Comparison of ENCODE assay signal across 25 mouse cellular contexts in genomic region chr2:132853051-132853450, GRCm38 (mm10). TPM values are rescaled to one million over a fixed set of nuclear protein-coding genes. Genes with fewer than 3 reads are reported as not detected.
A peak's percentile ranks its signal among the peaks of the same experiment; 100 is the strongest.
DNase-seq lines count a peak whose midpoint lies in the region; ATAC-seq and TF ChIP-seq lines count a peak whose summit lies in the region.
"Had no signal": no experiment of that assay in that cellular context is flagged by ENCODE, and none has a peak within 500 bp of the region (broad histone marks: within the 10 kb centered on the region; RNA-seq: fewer than 3 reads in every experiment).

No protein-coding gene starts in this region.

- H3K9me3 ChIP-seq in lung, postnatal 0 days (ENCODE audit: low read length), result no peaks in the 10 kb centered on the region
- H3K9me3 ChIP-seq: G1E had no signal

- H3K36me3 ChIP-seq in lung, postnatal 0 days (ENCODE audit: insufficient read depth, low read length), result 0 out of 2 replicates have a peak, but pooled peaks cover 3% of the 10 kb centered on the region

- DNase-seq in frontal cortex, postnatal 25 days (ENCODE audit: low spot score in 2 of 2), result no peak
- DNase-seq in heart, adult 11 months, result peak; percentile 37
- DNase-seq in heart, adult 8-10 months (ENCODE audit: low spot score), result no peak
- DNase-seq in brain, adult 2 months (ENCODE audit: low read depth, low spot score), result peak; percentile 47
- DNase-seq in fat pad, adult 2 months (ENCODE audit: extremely low read depth, low read depth, low spot score), result peak; percentile 52
- no peak for DNase-seq in B cell, adult 2 months
- DNase-seq in lung, postnatal 0 days (ENCODE audit: low spot score), result no peak
- DNase-seq: adrenal gland, adult 2 months; adrenal gland, adult 8-10 months; adrenal gland, postnatal 10 days; adrenal gland, postnatal 14 days; adrenal gland, postnatal 25 days; adrenal gland, postnatal 36 days; cerebellum, adult 11 months; cerebellum, adult 11-12 months; cerebellum, adult 18-20 months; cerebellum, adult 2 months had no signal

- H3K27ac ChIP-seq in lung, postnatal 0 days (ENCODE audit: low read length), result no peak overlapping the region

- ATAC-seq in frontal cortex, adult (ENCODE audit: low TSS enrichment), result 0 out of 2 replicates have a peak, but pooled peaks have one; percentile 47
- ATAC-seq in lung, postnatal 0 days, result no peak
- ATAC-seq: activated CD4-positive, CD25-positive, alpha-beta regulatory T cell, adult 4 months; CD4-positive, CD25-positive, alpha-beta regulatory T cell, adult 4 months; Patski had no signal

- no peak overlapping the region for H3K4me3 ChIP-seq in lung, postnatal 0 days (ENCODE audit: low read depth, low read length)

- TF ChIP-seq EP300 in lung, postnatal 0 days (IDR thresholded peaks at IDR 0.05), result no peak

- TF ChIP-seq CTCF in lung, postnatal 0 days (IDR thresholded peaks at IDR 0.05), result no peak

- no peak overlapping the region for H3K9ac ChIP-seq in lung, postnatal 0 days (replicated peaks; ENCODE audit: low read depth)

- H3K27me3 ChIP-seq in lung, postnatal 0 days (replicated peaks; ENCODE audit: insufficient read depth, low read length), result no peaks in the 10 kb centered on the region
- H3K27me3 ChIP-seq: CH12.LX, Patski had no signal

- no peak overlapping the region for H3K4me2 ChIP-seq in lung, postnatal 0 days (replicated peaks; ENCODE audit: low read depth, low read length)

- WGBS in lung, postnatal 0 days, result 89% methylated on average over 1 of the region's 1 CpGs

- H3K4me1 ChIP-seq in lung, postnatal 0 days (ENCODE audit: insufficient read depth, low read depth, low read length), result no peaks in the 10 kb centered on the region; the same call in 1 of the 2 replicates

RNA-seq across cellular contexts. Expression of gene Crls1, which starts 6.6 kb away (rescaled TPM):
- total RNA-seq in heart, adult 8-10 months (2022), result 10 to 100 TPM; 18.9 to 23.1 (median 20.9) TPM
- 19.0 and 19.3 TPM in 2 replicates for polyA plus RNA-seq in lung, postnatal 0 days (2015; fragmentation: Nextera tagmentation; extraction: Ambion mirVana)

RNA-seq across cellular contexts. Expression of gene Lrrn4, which starts 27.6 kb away (rescaled TPM):
- 1 to 10 TPM; 3.5 to 9.4 (median 5.5) TPM for total RNA-seq in heart, adult 8-10 months (2022)
- polyA plus RNA-seq in lung, postnatal 0 days (2015; fragmentation: Nextera tagmentation; extraction: Ambion mirVana), result 8.0 and 9.2 TPM in 2 replicates
- total RNA-seq: CH12.LX, MEL had no signal
- polyA plus RNA-seq: C2C12, G1E, Patski had no signal

RNA-seq across cellular contexts. Expression of gene Mcm8, which starts 37.1 kb away (rescaled TPM):
- 1 to 10 TPM; 2.5 to 3.1 (median 2.6) TPM for total RNA-seq in heart, adult 8-10 months (2022)
- 2.4 and 2.5 TPM in 2 replicates for polyA plus RNA-seq in lung, postnatal 0 days (2015; fragmentation: Nextera tagmentation; extraction: Ambion mirVana)

RNA-seq across cellular contexts. Expression of gene Trmt6, which starts 37.2 kb away (rescaled TPM):
- total RNA-seq in heart, adult 8-10 months (2022), result 1 to 10 TPM; 5.2 to 6.9 (median 6.4) TPM
- polyA plus RNA-seq in lung, postnatal 0 days (2015; fragmentation: Nextera tagmentation; extraction: Ambion mirVana), result 17.7 and 20.6 TPM in 2 replicates

Comparison
In these comparisons a context has a peak if more than half of its experiments do, and no peak if none do; other contexts are left out.
1. DNase-seq: peak in heart, adult 11 months (single experiment), brain, adult 2 months (single experiment) and fat pad, adult 2 months (single experiment); none in frontal cortex, postnatal 25 days (0 of 2), heart, adult 8-10 months (single experiment), B cell, adult 2 months (0 of 2) and lung, postnatal 0 days (single experiment).